Mouse (Mus musculus): ENCODE measurements at regions not wholly inside any gene's neighbourhood (a gene's known extent, or its start where the extent isn't known, plus 50 kb on each side); places are given as distances from the start of the nearest gene placed in this dataset.

GRCm38 (mm10) chr1:185814901-185815300, 302.2 kb downstream of the Lyplal1 start:
- TF ChIP-seq POLR2A (IDR thresholded peaks at IDR 0.05; ENCODE audit: low read depth, low read length) (no peak), CTCF (conservative IDR thresholded peaks at IDR 0.05; ENCODE audit: insufficient read depth, insufficient read length, low read depth, low read length) (peak; percentile 23; the same call in 1 of the 2 replicates)
- Histone ChIP-seq H3K27me3 (replicated peaks; ENCODE audit: control insufficient read depth, insufficient read depth, low read length) (no peaks in the 10 kb centered on the region), H3K4me3 (ENCODE audit: insufficient read depth, low read depth, low read length) (no peak overlapping the region), H3K27ac (ENCODE audit: insufficient read depth, low read depth, low read length) (no peak overlapping the region), H3K36me3 (ENCODE audit: control insufficient read depth, insufficient read depth, low read length) (no peaks in the 10 kb centered on the region), H3K4me1 (ENCODE audit: control insufficient read depth, insufficient read depth, low read length) (no peaks in the 10 kb centered on the region)
- no peak for DNase-seq
- 96% methylated on average over 3 of the region's 3 CpGs for WGBS

DNA sequence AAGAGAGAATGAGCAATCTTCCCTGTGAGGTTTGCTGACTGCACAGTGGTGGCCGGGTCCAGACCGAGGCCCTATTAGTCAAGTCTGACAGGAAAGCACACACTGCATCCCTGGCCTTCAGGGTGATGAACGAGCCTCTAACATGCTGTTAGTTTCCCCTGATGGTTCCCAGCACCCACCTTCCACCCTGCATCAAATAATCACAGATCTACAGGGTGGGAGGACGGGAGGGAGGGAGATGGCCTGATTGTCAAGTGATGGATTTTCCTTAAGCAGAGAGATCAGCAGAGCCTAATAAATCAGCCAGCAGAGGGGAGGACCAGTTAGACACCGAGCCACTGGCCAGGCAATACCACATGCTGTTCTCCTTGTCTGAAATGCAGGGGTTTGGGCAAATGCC, 298.1 kb downstream of the Lyplal1 start:
- peak; percentile 7 for DNase-seq
- Histone ChIP-seq H3K4me3 (ENCODE audit: insufficient read depth, low read depth, low read length) (no peak overlapping the region), H3K27ac (ENCODE audit: insufficient read depth, low read depth, low read length) (no peak overlapping the region), H3K27me3 (replicated peaks; ENCODE audit: control insufficient read depth, insufficient read depth, low read length) (no peaks in the 10 kb centered on the region), H3K4me1 (ENCODE audit: control insufficient read depth, insufficient read depth, low read length) (no peaks in the 10 kb centered on the region), H3K36me3 (ENCODE audit: control insufficient read depth, insufficient read depth, low read length) (no peaks in the 10 kb centered on the region)
- 41% methylated on average over 5 of the region's 5 CpGs for WGBS
- TF ChIP-seq CTCF (conservative IDR thresholded peaks at IDR 0.05; ENCODE audit: insufficient read depth, insufficient read length, low read depth, low read length) (no peak), POLR2A (IDR thresholded peaks at IDR 0.05; ENCODE audit: low read depth, low read length) (no peak)

GRCm38 (mm10) chr1:185822241-185822640, 294.9 kb downstream of the Lyplal1 start:
- Histone ChIP-seq H3K36me3 (ENCODE audit: control insufficient read depth, insufficient read depth, low read length) (no peaks in the 10 kb centered on the region), H3K27ac (ENCODE audit: insufficient read depth, low read depth, low read length) (no peak overlapping the region), H3K4me1 (ENCODE audit: control insufficient read depth, insufficient read depth, low read length) (no peaks in the 10 kb centered on the region), H3K27me3 (replicated peaks; ENCODE audit: control insufficient read depth, insufficient read depth, low read length) (no peaks in the 10 kb centered on the region), H3K4me3 (ENCODE audit: insufficient read depth, low read depth, low read length) (no peak overlapping the region)
- TF ChIP-seq CTCF (conservative IDR thresholded peaks at IDR 0.05; ENCODE audit: insufficient read depth, insufficient read length, low read depth, low read length), result no peak
- TF ChIP-seq POLR2A (IDR thresholded peaks at IDR 0.05; ENCODE audit: low read depth, low read length), result no peak
- DNase-seq, result no peak
- WGBS, result 73% methylated on average over 8 of the region's 8 CpGs

- Histone ChIP-seq H3K4me1 (ENCODE audit: control insufficient read depth, insufficient read depth, low read length) (no peaks in the 10 kb centered on the region), H3K27ac (ENCODE audit: insufficient read depth, low read depth, low read length) (no peak overlapping the region), H3K36me3 (ENCODE audit: control insufficient read depth, insufficient read depth, low read length) (no peaks in the 10 kb centered on the region), H3K4me3 (ENCODE audit: insufficient read depth, low read depth, low read length) (no peak overlapping the region), H3K27me3 (replicated peaks; ENCODE audit: control insufficient read depth, insufficient read depth, low read length) (no peaks in the 10 kb centered on the region)
- DNase-seq, result peak; percentile 54
- WGBS, result 51% methylated on average over 4 of the region's 4 CpGs
- TF ChIP-seq POLR2A (IDR thresholded peaks at IDR 0.05; ENCODE audit: low read depth, low read length) (no peak), CTCF (conservative IDR thresholded peaks at IDR 0.05; ENCODE audit: insufficient read depth, insufficient read length, low read depth, low read length) (no peak)
Observed at GRCm38 (mm10) chr1:185823226-185823625, 293.9 kb downstream of the Lyplal1 start.

DNA sequence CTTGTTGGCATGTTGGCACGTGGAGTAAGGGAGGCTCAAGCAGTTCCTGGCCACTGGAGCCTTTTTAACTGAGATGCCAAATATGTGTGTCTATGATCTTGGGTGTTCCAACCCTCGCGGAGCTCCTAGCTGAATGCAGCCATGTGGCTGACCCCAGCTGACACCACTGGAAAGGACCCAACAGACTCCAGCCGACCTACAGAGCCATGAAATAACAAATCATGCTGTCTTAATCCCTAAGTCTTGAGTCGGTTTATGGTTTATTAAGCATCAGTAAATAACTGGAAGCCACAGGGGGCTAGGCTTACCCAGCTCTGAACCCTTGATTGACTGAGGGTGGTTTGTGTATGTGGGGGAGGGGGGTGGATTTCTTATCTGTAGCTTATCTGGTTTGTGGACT, 293.2 kb downstream of the Lyplal1 start:
- Histone ChIP-seq H3K27ac (ENCODE audit: insufficient read depth, low read depth, low read length) (no peak overlapping the region), H3K4me3 (ENCODE audit: insufficient read depth, low read depth, low read length) (no peak overlapping the region), H3K27me3 (replicated peaks; ENCODE audit: control insufficient read depth, insufficient read depth, low read length) (no peaks in the 10 kb centered on the region), H3K36me3 (ENCODE audit: control insufficient read depth, insufficient read depth, low read length) (no peaks in the 10 kb centered on the region), H3K4me1 (ENCODE audit: control insufficient read depth, insufficient read depth, low read length) (no peaks in the 10 kb centered on the region)
- WGBS, result 25% methylated on average over 5 of the region's 5 CpGs
- TF ChIP-seq CTCF (conservative IDR thresholded peaks at IDR 0.05; ENCODE audit: insufficient read depth, insufficient read length, low read depth, low read length) (no peak), POLR2A (IDR thresholded peaks at IDR 0.05; ENCODE audit: low read depth, low read length) (no peak)
- peak; percentile 47 for DNase-seq

DNA sequence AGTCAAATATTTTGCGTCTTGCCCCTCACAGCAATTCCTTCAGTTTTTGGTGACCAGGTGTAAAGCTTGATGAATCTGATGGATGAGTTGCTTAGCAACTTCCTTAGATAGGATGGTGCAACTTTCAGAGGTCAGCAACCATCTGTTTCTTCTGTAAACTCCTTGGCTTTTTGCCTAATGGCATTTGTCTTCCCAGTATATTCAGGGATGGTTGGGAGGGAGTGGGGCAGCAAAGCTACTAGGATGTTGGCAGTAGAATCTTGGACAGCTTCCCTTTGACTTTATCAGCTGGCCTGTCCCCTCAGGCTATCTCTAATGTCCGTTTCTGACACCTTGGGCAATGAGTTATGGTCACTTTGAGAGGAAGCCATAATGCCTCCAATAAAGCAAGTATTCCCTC, 289.1 kb downstream of the Lyplal1 start:
- Histone ChIP-seq H3K36me3 (ENCODE audit: control insufficient read depth, insufficient read depth, low read length) (no peaks in the 10 kb centered on the region), H3K4me1 (ENCODE audit: control insufficient read depth, insufficient read depth, low read length) (no peaks in the 10 kb centered on the region), H3K27me3 (replicated peaks; ENCODE audit: control insufficient read depth, insufficient read depth, low read length) (no peaks in the 10 kb centered on the region), H3K27ac (ENCODE audit: insufficient read depth, low read depth, low read length) (no peak overlapping the region), H3K4me3 (ENCODE audit: insufficient read depth, low read depth, low read length) (no peak overlapping the region)
- no peak for DNase-seq
- WGBS, result 60% methylated on average over 2 of the region's 2 CpGs
- no peak for TF ChIP-seq CTCF (conservative IDR thresholded peaks at IDR 0.05; ENCODE audit: insufficient read depth, insufficient read length, low read depth, low read length)

- Histone ChIP-seq H3K36me3 (ENCODE audit: control insufficient read depth, insufficient read depth, low read length) (no peaks in the 10 kb centered on the region), H3K27ac (ENCODE audit: insufficient read depth, low read depth, low read length) (no peak overlapping the region), H3K4me3 (ENCODE audit: insufficient read depth, low read depth, low read length) (no peak overlapping the region), H3K4me1 (ENCODE audit: control insufficient read depth, insufficient read depth, low read length) (no peaks in the 10 kb centered on the region), H3K27me3 (replicated peaks; ENCODE audit: control insufficient read depth, insufficient read depth, low read length) (no peaks in the 10 kb centered on the region)
- WGBS, result 88% methylated on average over 6 of the region's 6 CpGs
- DNase-seq, result no peak
- TF ChIP-seq POLR2A (IDR thresholded peaks at IDR 0.05; ENCODE audit: low read depth, low read length) (no peak), CTCF (conservative IDR thresholded peaks at IDR 0.05; ENCODE audit: insufficient read depth, insufficient read length, low read depth, low read length) (no peak)
Observed at GRCm38 (mm10) chr1:185828486-185828885, 288.6 kb downstream of the Lyplal1 start.

DNA sequence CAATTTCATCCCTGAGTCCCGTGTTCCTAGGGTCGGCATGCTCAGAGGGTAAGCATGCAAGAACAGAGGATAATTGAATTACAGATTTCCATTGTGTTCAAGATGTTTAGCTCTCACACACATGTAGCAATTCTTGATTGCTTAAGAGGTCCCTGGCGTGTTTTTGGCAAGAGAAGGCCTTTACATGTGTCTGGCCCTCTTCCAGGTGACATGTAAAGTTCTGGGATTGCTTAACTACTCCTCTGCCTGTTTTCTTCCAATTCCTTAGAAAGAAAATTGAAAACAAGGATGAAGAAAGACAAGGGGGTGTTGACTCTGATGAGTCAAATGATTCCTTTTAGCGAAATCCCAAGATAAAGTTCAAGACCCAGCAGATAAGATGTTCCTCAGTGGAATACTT, 285.1 kb downstream of the Lyplal1 start:
- TF ChIP-seq POLR2A (IDR thresholded peaks at IDR 0.05; ENCODE audit: low read depth, low read length) (no peak), CTCF (conservative IDR thresholded peaks at IDR 0.05; ENCODE audit: insufficient read depth, insufficient read length, low read depth, low read length) (no peak)
- Histone ChIP-seq H3K27me3 (replicated peaks; ENCODE audit: control insufficient read depth, insufficient read depth, low read length) (peaks cover 1% of the 10 kb centered on the region; the same call in 1 of the 2 replicates), H3K4me1 (ENCODE audit: control insufficient read depth, insufficient read depth, low read length) (peaks cover 3% of the 10 kb centered on the region; the same call in 1 of the 2 replicates), H3K27ac (ENCODE audit: insufficient read depth, low read depth, low read length) (no peak overlapping the region), H3K4me3 (ENCODE audit: insufficient read depth, low read depth, low read length) (no peak overlapping the region), H3K36me3 (ENCODE audit: control insufficient read depth, insufficient read depth, low read length) (no peaks in the 10 kb centered on the region)
- WGBS, result 93% methylated on average over 4 of the region's 4 CpGs
- no peak for DNase-seq

Data from kidney, adult 2 months (tissue).